Mouse (Mus musculus): Measurements from ENCODE around the gene Wdr82. TPM values are rescaled to one million over a fixed set of nuclear protein-coding genes. Genes with fewer than 3 reads are reported as not detected.

The Wdr82 gene
- total and polyA plus RNA-seq, 2 experiments from 2014 or later = 14.3 to 122 TPM

GRCm38 (mm10) chr9:106210853-106211609, 40.3 kb downstream of the Wdr82 start:
- H3K27ac ChIP-seq (ENCODE audit: low read depth) = peak overlapping the region; percentile 48
- peaks cover 19% of the 10 kb centered on the region for H3K4me1 ChIP-seq (ENCODE audit: control insufficient read depth, insufficient read depth)
- DNase-seq (ENCODE audit: low spot score) (no peak), ATAC-seq (ENCODE audit: insufficient read depth, low read depth) (no peak)
- H3K9ac ChIP-seq (replicated peaks; ENCODE audit: low read depth, low read length) = no peak overlapping the region
- WGBS = 73% methylated on average over 9 of the region's 9 CpGs
- peak overlapping the region; percentile 54 for H3K4me2 ChIP-seq (ENCODE audit: low read depth, low read length)
- H3K9me3 ChIP-seq (replicated peaks; ENCODE audit: control insufficient read depth, low read length) = no peaks in the 10 kb centered on the region
- no peaks in the 10 kb centered on the region for H3K27me3 ChIP-seq (ENCODE audit: control insufficient read depth, insufficient read depth, low read length)
- TF ChIP-seq CTCF (IDR thresholded peaks at IDR 0.05; ENCODE audit: low read depth) (no peak), EP300 (IDR thresholded peaks at IDR 0.05; ENCODE audit: low read depth) (no peak)
- no peak overlapping the region for H3K4me3 ChIP-seq (ENCODE audit: low read depth, low read length)
- peaks cover 33% of the 10 kb centered on the region for H3K36me3 ChIP-seq (replicated peaks; ENCODE audit: control insufficient read depth, insufficient read depth, low read length)

GRCm38 (mm10) chr9:106211680-106212593, 41.2 kb downstream of the Wdr82 start:
- H3K4me3 ChIP-seq (ENCODE audit: low read depth, low read length) = peak overlapping the region; percentile 5; the same call in 1 of the 2 replicates
- 0 out of 2 replicates have a peak overlapping the region, but pooled peaks have one; percentile 15 for H3K9ac ChIP-seq (replicated peaks; ENCODE audit: low read depth, low read length)
- peaks cover 10% of the 10 kb centered on the region for H3K4me1 ChIP-seq (ENCODE audit: control insufficient read depth, insufficient read depth)
- no peaks in the 10 kb centered on the region for H3K9me3 ChIP-seq (replicated peaks; ENCODE audit: control insufficient read depth, low read length)
- DNase-seq (ENCODE audit: low spot score) = peak; percentile 87
- H3K4me2 ChIP-seq (ENCODE audit: low read depth, low read length) = peak overlapping the region; percentile 54
- ATAC-seq (ENCODE audit: insufficient read depth, low read depth) = peak; percentile 85
- no peaks in the 10 kb centered on the region for H3K27me3 ChIP-seq (ENCODE audit: control insufficient read depth, insufficient read depth, low read length)
- WGBS = 22% methylated on average over 37 of the region's 37 CpGs
- TF ChIP-seq CTCF (IDR thresholded peaks at IDR 0.05; ENCODE audit: low read depth) (peak; percentile 100), EP300 (IDR thresholded peaks at IDR 0.05; ENCODE audit: low read depth) (no peak)
- H3K27ac ChIP-seq (ENCODE audit: low read depth) = peak overlapping the region; percentile 48
- peaks cover 38% of the 10 kb centered on the region for H3K36me3 ChIP-seq (replicated peaks; ENCODE audit: control insufficient read depth, insufficient read depth, low read length)

DNA sequence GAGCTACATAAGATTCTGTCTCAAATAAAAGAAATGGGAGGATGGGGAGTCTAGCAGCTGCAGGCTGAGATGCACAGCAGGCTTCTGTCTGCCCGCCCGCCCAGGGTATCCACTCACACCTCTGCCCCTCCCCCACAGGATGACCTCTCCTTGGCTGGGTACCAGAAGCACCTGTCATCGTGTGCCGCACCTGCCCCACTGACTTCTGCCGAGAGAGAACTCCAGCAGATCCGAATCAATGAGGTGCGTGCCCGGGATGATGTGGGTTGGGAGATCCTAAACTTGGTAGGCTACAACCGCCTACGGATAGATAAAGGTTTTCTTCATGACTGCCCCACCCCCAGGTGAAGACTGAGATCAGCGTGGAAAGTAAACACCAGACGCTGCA, 41.9 kb downstream of the Wdr82 start:
- no peak overlapping the region for H3K4me3 ChIP-seq (ENCODE audit: low read depth, low read length)
- H3K4me2 ChIP-seq (ENCODE audit: low read depth, low read length) = no peak overlapping the region
- WGBS = 74% methylated on average over 12 of the region's 12 CpGs
- no peak for TF ChIP-seq CTCF (IDR thresholded peaks at IDR 0.05; ENCODE audit: low read depth)
- TF ChIP-seq EP300 (IDR thresholded peaks at IDR 0.05; ENCODE audit: low read depth) = no peak
- no peak overlapping the region for H3K27ac ChIP-seq (ENCODE audit: low read depth)
- H3K4me1 ChIP-seq (ENCODE audit: control insufficient read depth, insufficient read depth) = peaks cover 5% of the 10 kb centered on the region; the same call in 1 of the 2 replicates
- no peak overlapping the region for H3K9ac ChIP-seq (replicated peaks; ENCODE audit: low read depth, low read length)
- H3K36me3 ChIP-seq (replicated peaks; ENCODE audit: control insufficient read depth, insufficient read depth, low read length) = peaks cover 38% of the 10 kb centered on the region
- no peak for ATAC-seq (ENCODE audit: insufficient read depth, low read depth)
- DNase-seq (ENCODE audit: low spot score) = no peak
- H3K9me3 ChIP-seq (replicated peaks; ENCODE audit: control insufficient read depth, low read length) = no peaks in the 10 kb centered on the region
- H3K27me3 ChIP-seq (ENCODE audit: control insufficient read depth, insufficient read depth, low read length) = no peaks in the 10 kb centered on the region

DNA sequence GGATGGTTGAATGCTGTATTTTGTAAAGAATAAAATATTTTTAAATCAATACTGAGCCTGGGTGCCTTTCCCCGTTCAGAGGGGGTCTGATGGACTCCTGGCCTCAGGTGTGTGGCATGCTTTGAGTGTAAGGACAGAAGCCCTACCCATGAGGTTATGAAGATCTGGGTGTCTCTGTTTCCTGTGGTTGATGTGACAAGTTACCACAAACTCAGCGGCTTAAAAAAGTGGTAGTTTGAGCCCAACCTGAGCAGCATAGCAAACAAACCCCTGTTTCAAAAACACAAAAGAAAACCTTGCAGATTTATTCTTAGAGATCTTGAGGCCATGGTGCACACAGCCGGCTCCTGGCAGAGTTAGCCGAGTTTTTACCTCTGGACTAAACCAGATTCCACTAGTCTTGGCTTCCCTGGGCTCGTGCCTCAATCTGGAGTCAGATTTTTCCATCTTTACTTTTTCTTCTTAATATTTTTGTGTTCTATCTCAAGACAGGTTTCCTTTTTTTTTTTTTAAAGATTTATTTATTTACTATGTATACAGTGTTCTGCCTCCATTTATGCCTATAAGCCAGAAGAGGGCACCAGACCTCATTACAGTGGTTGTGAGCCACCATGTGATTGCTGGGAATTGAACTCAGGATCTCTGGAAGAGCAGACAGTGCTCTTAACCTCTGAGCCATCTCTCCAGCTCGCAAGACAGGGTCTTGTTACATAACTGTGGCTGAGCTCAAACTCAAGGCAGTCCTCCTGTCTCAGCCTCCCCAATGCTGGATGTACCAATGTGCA, 44.8 kb downstream of the Wdr82 start:
- Histone ChIP-seq H3K4me2 (ENCODE audit: low read depth, low read length) (no peak overlapping the region), H3K4me3 (ENCODE audit: low read depth, low read length) (no peak overlapping the region), H3K9ac (replicated peaks; ENCODE audit: low read depth, low read length) (no peak overlapping the region), H3K27me3 (ENCODE audit: control insufficient read depth, insufficient read depth, low read length) (no peaks in the 10 kb centered on the region), H3K9me3 (replicated peaks; ENCODE audit: control insufficient read depth, low read length) (no peaks in the 10 kb centered on the region), H3K27ac (ENCODE audit: low read depth) (no peak overlapping the region), H3K4me1 (ENCODE audit: control insufficient read depth, insufficient read depth) (no peaks in the 10 kb centered on the region), H3K36me3 (replicated peaks; ENCODE audit: control insufficient read depth, insufficient read depth, low read length) (peaks cover 38% of the 10 kb centered on the region)
- no peak for DNase-seq (ENCODE audit: low spot score)
- TF ChIP-seq EP300 (IDR thresholded peaks at IDR 0.05; ENCODE audit: low read depth) (no peak), CTCF (IDR thresholded peaks at IDR 0.05; ENCODE audit: low read depth) (no peak)
- 85% methylated on average over 6 of the region's 6 CpGs for WGBS
- no peak for ATAC-seq (ENCODE audit: insufficient read depth, low read depth)

DNA sequence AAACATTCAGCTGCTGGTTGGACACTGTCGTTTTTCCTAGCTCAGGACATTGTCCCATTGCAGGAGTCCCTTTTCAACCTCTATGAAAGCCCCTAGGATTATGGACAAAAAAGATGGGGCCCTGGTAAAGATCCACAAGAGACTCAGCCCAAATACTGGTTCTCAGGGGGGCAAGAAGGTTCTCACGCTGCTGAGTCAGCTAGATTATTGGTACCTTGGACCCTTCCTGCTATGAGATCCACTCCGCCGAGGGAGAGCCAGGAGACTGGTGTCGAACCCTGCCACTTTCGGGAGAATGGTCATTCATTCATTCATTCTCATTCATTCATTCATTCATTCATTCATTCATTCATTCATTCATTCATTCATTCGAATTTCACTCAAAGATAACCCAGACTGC, 46.2 kb downstream of the Wdr82 start:
- Histone ChIP-seq H3K9me3 (replicated peaks; ENCODE audit: control insufficient read depth, low read length) (no peaks in the 10 kb centered on the region), H3K36me3 (replicated peaks; ENCODE audit: control insufficient read depth, insufficient read depth, low read length) (peaks cover 38% of the 10 kb centered on the region), H3K27me3 (ENCODE audit: control insufficient read depth, insufficient read depth, low read length) (no peaks in the 10 kb centered on the region), H3K4me3 (ENCODE audit: low read depth, low read length) (no peak overlapping the region), H3K9ac (replicated peaks; ENCODE audit: low read depth, low read length) (no peak overlapping the region), H3K4me1 (ENCODE audit: control insufficient read depth, insufficient read depth) (no peaks in the 10 kb centered on the region), H3K4me2 (ENCODE audit: low read depth, low read length) (no peak overlapping the region), H3K27ac (ENCODE audit: low read depth) (no peak overlapping the region)
- 78% methylated on average over 7 of the region's 7 CpGs for WGBS
- no peak for DNase-seq (ENCODE audit: low spot score)
- no peak for TF ChIP-seq EP300 (IDR thresholded peaks at IDR 0.05; ENCODE audit: low read depth)
- TF ChIP-seq CTCF (IDR thresholded peaks at IDR 0.05; ENCODE audit: low read depth) = no peak
- no peak for ATAC-seq (ENCODE audit: insufficient read depth, low read depth)

All from heart, postnatal 0 days (tissue).